Mouse (Mus musculus): Measurements from ENCODE around the gene Adamts17. TPM values are rescaled to one million over a fixed set of nuclear protein-coding genes. Genes with fewer than 3 reads are reported as not detected.
A peak's percentile ranks its signal among the peaks of the same experiment; 100 is the strongest.

The Adamts17 gene
- total and polyA plus RNA-seq, 3 experiments: 0.33 to 0.42 TPM; not detected in 1

DNA sequence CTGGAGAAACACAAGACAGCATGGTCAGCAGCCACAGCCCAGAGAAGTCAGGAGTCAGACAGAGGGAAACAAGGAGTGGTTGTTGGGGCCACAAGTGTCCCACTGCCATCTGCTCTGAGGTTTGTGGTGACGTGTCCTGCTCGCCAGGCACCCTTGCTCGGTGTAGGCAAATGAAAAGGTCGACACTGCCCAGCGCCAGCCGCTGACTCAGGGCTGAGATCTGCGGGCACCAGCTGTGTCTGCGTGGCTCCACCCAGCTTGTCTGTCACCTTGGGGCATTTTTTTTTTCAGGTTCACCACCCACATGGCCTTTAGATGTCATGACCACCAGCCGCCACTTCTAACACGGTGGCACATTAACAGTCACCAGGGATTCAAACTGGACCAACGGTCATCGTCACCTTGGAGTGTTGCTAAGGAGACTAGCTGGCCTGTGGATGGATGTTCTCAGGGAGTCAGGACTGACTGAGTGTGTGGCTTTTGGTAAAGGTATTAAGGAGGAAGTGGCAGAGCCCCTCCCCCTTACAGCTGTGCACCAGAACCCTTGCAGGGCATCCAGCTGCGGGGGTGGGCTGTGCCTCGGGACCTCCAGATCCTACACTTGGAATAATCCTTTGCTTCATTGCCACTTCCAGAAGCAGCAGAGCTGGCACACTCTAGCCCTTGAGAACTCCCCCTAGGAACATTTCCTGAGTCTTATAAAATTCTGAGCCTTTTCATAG is 273.1 kb downstream of the Adamts17 start:
- no peaks in the 10 kb centered on the region for H3K4me1 ChIP-seq (ENCODE audit: control insufficient read depth in 1 of 2, insufficient read depth in 2 of 2, low read length in 2 of 2)
- no peaks in the 10 kb centered on the region for H3K36me3 ChIP-seq (ENCODE audit: control insufficient read depth in 1 of 2, insufficient read depth in 2 of 2, low read length in 2 of 2)
- no peaks in the 10 kb centered on the region for H3K9me3 ChIP-seq (replicated peaks; ENCODE audit: insufficient read depth, low read length)
- H3K27ac ChIP-seq (ENCODE audit: control insufficient read depth, low read depth, low read length): no peak overlapping the region
- no peak overlapping the region for H3K9ac ChIP-seq (ENCODE audit: control insufficient read depth, low read depth, low read length, poor library complexity, severe bottlenecking)
- no peak for TF ChIP-seq MAZ (IDR thresholded peaks at IDR 0.05; ENCODE audit: low read depth, low read length)
- TF ChIP-seq GABPA (IDR thresholded peaks at IDR 0.05; ENCODE audit: low read depth, low read length): no peak
- TF ChIP-seq ZKSCAN1 (IDR thresholded peaks at IDR 0.05; ENCODE audit: low read depth, low read length): no peak
- no peak for TF ChIP-seq TAL1 (IDR thresholded peaks at IDR 0.05; ENCODE audit: low read length)
- TF ChIP-seq SMC3 (IDR thresholded peaks at IDR 0.05; ENCODE audit: low read depth, low read length): no peak
- no peak for TF ChIP-seq POLR2A (IDR thresholded peaks at IDR 0.05; ENCODE audit: control insufficient read depth in 1 of 2, insufficient read depth in 1 of 2, low read depth in 1 of 2, low read length in 2 of 2, poor library complexity in 1 of 2)
- no peak for TF ChIP-seq ETS1 (IDR thresholded peaks at IDR 0.05; ENCODE audit: low read depth, low read length)
- no peak overlapping the region for H3K4me3 ChIP-seq (ENCODE audit: control insufficient read depth in 1 of 2, insufficient read depth in 1 of 2, low read depth in 2 of 2, low read length in 2 of 2)
- no peak for DNase-seq (ENCODE audit: low read depth, low spot score)
- no peaks in the 10 kb centered on the region for H3K79me2 ChIP-seq (ENCODE audit: control insufficient read depth, insufficient read depth, low read length, poor library complexity)
- H3K27me3 ChIP-seq (ENCODE audit: control insufficient read depth in 1 of 2, insufficient read depth in 2 of 2, low read length in 2 of 2): no peaks in the 10 kb centered on the region

- no peaks in the 10 kb centered on the region for H3K9me3 ChIP-seq (replicated peaks; ENCODE audit: insufficient read depth, low read length)
- no peak overlapping the region for H3K9ac ChIP-seq (ENCODE audit: control insufficient read depth, low read depth, low read length, poor library complexity, severe bottlenecking)
- H3K27ac ChIP-seq (ENCODE audit: control insufficient read depth, low read depth, low read length): no peak overlapping the region
- H3K4me3 ChIP-seq (ENCODE audit: control insufficient read depth in 1 of 2, insufficient read depth in 1 of 2, low read depth in 2 of 2, low read length in 2 of 2): no peak overlapping the region
- H3K4me1 ChIP-seq (ENCODE audit: control insufficient read depth in 1 of 2, insufficient read depth in 2 of 2, low read length in 2 of 2): no peaks in the 10 kb centered on the region
- H3K79me2 ChIP-seq (ENCODE audit: control insufficient read depth, insufficient read depth, low read length, poor library complexity): no peaks in the 10 kb centered on the region
- peak; percentile 3 for DNase-seq (ENCODE audit: low read depth, low spot score)
- TF ChIP-seq SIN3A (IDR thresholded peaks at IDR 0.05; ENCODE audit: low read length) (no peak), ZC3H11A (IDR thresholded peaks at IDR 0.05; ENCODE audit: low read depth, low read length) (no peak), MAX (IDR thresholded peaks at IDR 0.05; ENCODE audit: low read length) (no peak), GABPA (IDR thresholded peaks at IDR 0.05; ENCODE audit: low read depth, low read length) (no peak), USF1 (IDR thresholded peaks at IDR 0.05; ENCODE audit: low read depth, low read length) (no peak), TBP (IDR thresholded peaks at IDR 0.05; ENCODE audit: low read depth, low read length) (no peak), JUND (IDR thresholded peaks at IDR 0.05; ENCODE audit: low read depth, low read length) (no peak), EP300 (IDR thresholded peaks at IDR 0.05; ENCODE audit: low read depth in 1 of 2, low read length in 2 of 2) (no peak), TAL1 (IDR thresholded peaks at IDR 0.05; ENCODE audit: low read length) (no peak), RCOR1 (IDR thresholded peaks at IDR 0.05; ENCODE audit: low read depth, low read length) (no peak), RAD21 (IDR thresholded peaks at IDR 0.05; ENCODE audit: low read depth, low read length) (no peak), GATA1 (IDR thresholded peaks at IDR 0.05; ENCODE audit: low read depth, low read length) (no peak)
- no peaks in the 10 kb centered on the region for H3K27me3 ChIP-seq (ENCODE audit: control insufficient read depth in 1 of 2, insufficient read depth in 2 of 2, low read length in 2 of 2)
- no peaks in the 10 kb centered on the region for H3K36me3 ChIP-seq (ENCODE audit: control insufficient read depth in 1 of 2, insufficient read depth in 2 of 2, low read length in 2 of 2)
Measured at GRCm38 (mm10) chr7:67114056-67114455, 274.5 kb downstream of the Adamts17 start.

All from MEL (cell line).